Mouse (Mus musculus) olfactory bulb, adult 2 months (tissue): ENCODE data around the gene Slc2a9.

Source experiments
- CTCF ChIP-seq: fragments of 200-500 bp; IDR thresholded peaks from 2 replicates; pipeline ENCODE4 v1.5.1; 2012; ENCODE audit warnings: low read depth, mild to moderate bottlenecking, low read length, moderate library complexity; ENCODE audit not compliant: insufficient read depth
- POLR2A ChIP-seq: fragments of 200-500 bp; IDR thresholded peaks from 2 replicates; pipeline ENCODE4 v1.6.1; 2012; ENCODE audit warnings: mild to moderate bottlenecking, low read depth, low read length, moderate library complexity; ENCODE audit not compliant: insufficient read depth

DNA sequence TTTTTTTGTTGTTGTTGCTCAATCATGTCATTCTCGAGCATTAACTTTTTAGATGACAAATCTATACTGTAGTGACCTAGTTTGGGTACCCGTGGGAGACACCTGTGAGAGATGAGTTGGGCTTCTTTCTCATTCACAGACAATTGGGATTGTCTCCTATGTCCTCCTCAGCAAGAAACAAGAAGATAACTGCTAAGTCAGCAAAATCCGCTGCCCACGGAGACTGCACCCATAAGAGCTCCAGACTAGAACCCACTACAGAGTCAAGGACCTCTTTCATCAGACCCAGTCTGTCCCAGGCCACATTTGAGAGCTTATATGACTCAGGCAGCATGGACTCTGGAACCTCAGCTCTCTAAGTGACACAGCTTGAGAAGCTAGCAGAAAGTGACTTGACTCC is 13.2 kb downstream of the Slc2a9 start:
- TF ChIP-seq POLR2A = no peak
- no peak for TF ChIP-seq CTCF
